Mouse (Mus musculus) spleen, postnatal 0 days (tissue): Measurements from ENCODE around the gene Slc16a13. TPM values are rescaled to one million over a fixed set of nuclear protein-coding genes. Genes with fewer than 3 reads are reported as not detected.

Experiments used
- microRNA counts: library from miRNA; unstranded; fragments of <30 nt; microRNA quantifications from one replicate; lab custom pipeline; 2015
- polyA plus RNA-seq: library from polyadenylated mRNA; unstranded; fragments of >200 nt; fragmentation: Nextera tagmentation; extraction: Ambion mirVana; gene quantifications from 2 replicates; pipeline ENCODE4 v1.2.1, GENCODE M21; 2015

The Slc16a13 gene
- 3.0 and 3.3 TPM in 2 replicates for polyA plus RNA-seq

DNA sequence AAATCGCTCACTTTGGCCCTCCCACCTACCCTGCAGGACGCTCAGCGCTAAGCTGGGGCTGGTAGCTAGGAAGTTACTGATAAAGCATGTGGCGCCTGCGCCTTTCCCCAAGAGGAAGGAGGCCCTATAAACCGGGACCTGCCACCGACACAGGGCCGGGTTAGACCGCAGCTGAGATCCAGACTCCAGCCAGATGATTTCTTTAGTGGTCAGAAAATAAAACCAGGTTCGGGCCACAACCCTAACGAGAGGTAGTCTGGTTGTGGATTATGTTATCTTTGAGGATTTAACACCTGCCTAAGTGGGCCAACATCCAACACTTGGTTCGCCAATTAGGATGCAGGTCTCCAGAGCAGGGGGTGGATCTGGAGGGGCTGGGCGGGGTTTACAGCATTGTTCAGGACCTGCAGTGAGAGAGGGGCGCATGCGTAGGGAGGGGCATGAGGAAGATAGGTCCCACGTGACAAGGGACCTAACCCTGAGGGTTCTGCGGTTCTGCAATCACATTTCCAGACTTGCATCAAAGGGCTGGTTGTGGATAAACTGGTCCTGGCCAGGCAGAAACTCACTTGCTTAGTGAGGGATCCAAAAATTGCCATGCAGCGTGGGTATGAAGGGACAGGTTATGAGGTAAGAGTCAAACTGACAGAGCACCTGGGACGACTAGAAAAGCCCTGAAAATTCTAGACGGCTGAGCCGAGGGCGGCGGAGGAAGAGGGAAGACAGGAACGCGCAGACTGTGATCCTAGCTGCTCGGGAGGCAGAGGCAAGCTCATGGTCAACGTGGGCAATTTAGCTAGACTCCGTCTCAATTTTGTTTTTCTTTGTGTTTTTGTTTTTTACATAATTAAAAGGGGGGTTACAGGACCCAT lies at the start of gene Slc16a13:
Slc16a13 (minus strand) TSS at position 334 of the 872 bp plus-strand sequence.

DNA sequence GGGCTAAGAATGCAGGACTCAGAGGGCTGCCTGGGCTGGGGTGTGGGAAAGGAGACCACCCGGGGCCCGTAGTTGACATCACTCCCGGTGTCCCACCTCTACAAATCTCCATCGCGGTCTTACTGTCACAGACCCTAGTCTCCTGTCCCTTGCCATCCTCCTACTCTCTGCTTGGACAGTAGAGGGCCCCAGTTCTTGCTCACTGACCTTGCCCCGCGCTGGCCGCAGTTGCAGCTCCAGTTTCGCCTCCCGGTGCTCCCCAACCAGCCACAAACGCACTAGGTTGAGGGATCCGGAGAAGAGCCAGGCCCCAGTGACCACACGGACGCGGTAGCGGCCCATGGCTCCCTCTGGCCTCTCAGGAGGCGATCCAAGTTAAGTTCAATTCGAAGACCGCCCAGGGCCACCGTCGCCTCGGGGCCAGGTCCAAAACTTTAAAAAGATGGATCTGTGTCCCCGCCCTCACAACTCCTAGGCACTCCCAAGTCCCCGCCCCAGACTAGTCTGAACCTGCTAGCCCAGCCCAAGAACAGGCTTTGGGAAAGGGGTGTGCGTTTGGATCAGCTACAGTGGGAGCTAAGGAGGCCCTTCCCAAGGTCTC lies 34.2 kb upstream of the Slc16a13 start, which contains the start of gene Alox12:
Alox12 (minus strand) TSS at position 423 of the 601 bp plus-strand sequence.

DNA sequence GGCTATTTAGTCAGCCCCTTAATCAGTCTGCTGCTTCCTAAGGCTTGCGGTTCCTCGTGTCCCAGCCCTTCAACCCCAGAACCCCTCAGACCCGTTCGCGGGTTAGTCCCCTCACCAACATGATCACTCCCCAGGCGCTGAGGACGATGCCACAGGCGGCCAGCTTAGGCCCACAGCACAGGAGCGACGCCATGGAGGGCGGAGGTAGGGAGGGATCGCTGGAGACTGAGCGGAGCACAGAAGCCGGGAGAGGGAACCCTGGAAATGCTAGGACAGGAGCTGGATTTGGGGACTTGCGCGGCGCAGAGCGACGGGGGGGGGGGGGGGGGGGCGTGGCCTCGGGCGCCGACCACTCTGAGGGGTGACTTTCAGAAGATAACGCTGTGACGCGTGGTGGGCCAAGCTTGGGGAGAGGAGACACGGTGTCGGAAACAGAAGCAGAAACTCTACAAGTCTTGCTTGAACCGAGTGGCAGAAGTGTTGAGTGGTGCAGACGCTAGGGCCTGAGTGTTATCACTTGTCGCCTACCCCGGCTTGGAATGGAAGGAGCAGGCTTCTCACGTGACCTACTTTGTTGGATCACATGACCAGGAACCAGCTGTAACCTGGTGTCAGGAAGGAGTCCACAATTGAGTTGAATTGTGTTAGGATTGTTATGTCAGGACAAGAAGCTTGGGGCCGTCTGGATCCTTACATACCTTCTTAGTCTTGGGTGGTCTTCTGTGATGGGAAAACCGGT lies 18.8 kb upstream of the Slc16a13 start, which contains the start of the genes Gm21988 and Rnasek:
Gm21988 (minus strand) TSS at position 290 of the 739 bp plus-strand sequence.
Rnasek (minus strand) TSS at position 302 of the 739 bp plus-strand sequence.

DNA sequence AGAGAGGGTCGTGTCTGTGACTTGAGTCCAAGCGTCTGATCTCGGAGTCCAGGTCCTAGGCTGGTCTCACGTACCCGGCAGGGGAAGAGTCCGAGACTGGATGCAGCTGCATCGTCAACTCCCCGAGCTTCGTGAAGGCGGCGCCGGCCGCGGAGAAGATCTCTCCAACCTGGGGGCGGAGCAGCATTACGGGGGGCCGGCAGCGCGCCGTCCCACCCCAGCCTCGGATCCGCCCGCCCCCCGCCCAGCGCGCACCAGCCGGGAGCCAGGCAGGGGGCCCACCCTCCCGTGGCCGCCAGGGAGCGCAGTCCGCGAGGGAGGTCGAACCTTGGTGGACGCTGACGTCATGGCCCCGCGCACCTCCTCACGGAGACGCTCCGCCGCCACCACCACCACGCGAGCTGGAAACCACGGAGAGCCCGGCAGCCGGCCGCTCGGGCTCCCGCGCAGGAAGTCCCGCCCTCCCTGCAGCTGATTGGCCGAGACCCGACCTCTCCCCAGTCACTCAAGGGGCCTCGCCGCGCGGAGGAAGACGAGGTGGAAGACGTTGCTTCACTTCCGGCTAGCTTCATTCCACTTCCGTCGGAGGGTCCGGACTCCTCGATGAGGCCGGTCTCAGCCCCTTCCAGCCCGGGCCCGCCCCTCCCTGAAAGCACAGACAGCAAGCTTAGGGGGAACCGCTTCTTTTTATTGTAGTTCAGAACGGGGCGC lies 16.7 kb upstream of the Slc16a13 start, which contains the start of gene 0610010K14Rik:
0610010K14Rik (minus strand) TSS at position 458 of the 711 bp plus-strand sequence.

DNA sequence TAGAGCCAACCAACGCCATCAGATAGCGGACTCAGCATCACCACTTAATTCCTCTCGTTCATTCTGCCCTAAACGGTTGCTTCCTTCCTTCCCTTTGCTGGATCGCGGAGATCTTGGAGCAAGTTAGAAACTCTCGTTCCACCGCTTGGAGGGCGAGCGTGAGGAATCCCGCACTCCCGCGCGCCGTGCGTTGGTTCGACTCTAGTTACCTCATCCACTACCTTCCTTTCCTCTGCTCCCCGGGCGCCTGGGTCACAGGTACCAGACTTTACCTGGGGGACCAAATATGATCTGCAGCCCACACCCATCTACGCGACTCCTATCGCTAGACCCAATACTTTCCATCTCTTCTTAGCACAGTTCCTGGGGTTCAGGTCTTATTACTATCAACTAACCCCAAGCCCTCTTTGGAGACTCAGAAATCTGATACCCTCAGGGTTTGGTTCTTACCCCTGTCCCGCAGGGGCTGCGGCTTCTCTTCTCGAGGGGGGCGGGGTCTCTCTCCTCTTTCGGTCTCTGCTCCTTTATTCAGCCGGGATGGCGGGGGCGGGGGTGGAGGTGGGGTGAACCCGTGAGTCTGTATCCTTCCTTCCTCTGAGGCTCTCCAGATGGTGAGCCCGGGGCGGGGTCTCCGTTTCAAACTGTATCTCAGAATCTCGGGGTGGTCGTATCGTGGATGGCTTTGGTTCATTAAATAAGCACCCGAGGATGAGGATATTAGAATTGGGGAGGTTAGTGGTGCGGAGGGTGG lies 8.6 kb upstream of the Slc16a13 start, which contains the start of gene Bcl6b:
Bcl6b (minus strand) TSS at position 539 of the 751 bp plus-strand sequence.

DNA sequence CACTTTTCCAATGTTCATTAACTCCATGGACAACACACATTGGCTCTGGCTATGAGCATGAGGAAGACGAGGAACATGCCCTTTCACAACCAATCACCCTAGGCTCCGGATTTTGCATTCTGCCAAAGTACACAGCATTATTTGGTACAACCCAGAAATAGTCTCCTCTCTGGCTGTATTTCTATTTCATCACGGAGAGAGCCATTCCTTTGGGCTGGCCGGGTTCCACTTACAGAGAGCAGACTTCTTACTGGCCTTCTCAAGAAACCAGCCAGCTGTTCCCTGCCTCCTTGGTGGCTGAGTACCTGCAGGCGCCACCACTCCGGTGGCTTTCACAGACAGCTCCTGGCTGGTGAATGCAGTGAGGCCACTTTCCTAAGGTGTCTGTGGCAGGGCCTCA lies 8.4 kb downstream of the Slc16a13 start, which contains the start of gene Slc16a11:
Slc16a11 (plus strand) TSS at position 330 of the 400 bp plus-strand sequence.

MicroRNAs within 50 kb of the gene (microRNA counts, 519-probe panel; counts per million panel counts)
- microRNA mmu-miR-195 (lab: Ali Mortazavi, UCI): 88.3 counts per million
- 88.3 counts per million for microRNA mmu-miR-497 (lab: Ali Mortazavi, UCI)

Other genes starting within 250 kb of the Slc16a13 start
- 20.7 and 22.4 TPM in 2 replicates for gene Ctdnep1, start 239.9 kb downstream of the Slc16a13 start, polyA plus RNA-seq
- 69.4 and 73.0 TPM in 2 replicates for gene Elp5, start 238.5 kb downstream of the Slc16a13 start, polyA plus RNA-seq
- gene Gabarap, start 229.9 kb downstream of the Slc16a13 start, polyA plus RNA-seq: 318 and 353 TPM in 2 replicates
- gene Phf23, start 225.3 kb downstream of the Slc16a13 start, polyA plus RNA-seq: 26.6 and 35.9 TPM in 2 replicates
- 6.9 and 10.2 TPM in 2 replicates for gene Dvl2, start 220.5 kb downstream of the Slc16a13 start, polyA plus RNA-seq
- 58.3 and 59.1 TPM in 2 replicates for gene Acadvl, start 205.7 kb downstream of the Slc16a13 start, polyA plus RNA-seq
- gene Dlg4, start 204.1 kb downstream of the Slc16a13 start, polyA plus RNA-seq: 1.5 and 3.1 TPM in 2 replicates
- gene Asgr1, start 167.0 kb downstream of the Slc16a13 start, polyA plus RNA-seq: 0.10 and 0.16 TPM in 2 replicates
- gene Asgr2, start 128.4 kb downstream of the Slc16a13 start, polyA plus RNA-seq: 0.12 TPM in 1 of 2 replicates, not detected in the other
- 2.3 and 3.5 TPM in 2 replicates for gene Mgl2, start 90.7 kb downstream of the Slc16a13 start, polyA plus RNA-seq
- 2.9 and 5.5 TPM in 2 replicates for gene Clec10a, start 64.9 kb downstream of the Slc16a13 start, polyA plus RNA-seq
- gene Slc16a11, start 8.3 kb downstream of the Slc16a13 start, polyA plus RNA-seq: 0.28 and 0.64 TPM in 2 replicates
- gene Bcl6b, start 8.7 kb upstream of the Slc16a13 start, polyA plus RNA-seq: 5.9 and 8.2 TPM in 2 replicates
- 107 and 113 TPM in 2 replicates for gene 0610010K14Rik, start 16.9 kb upstream of the Slc16a13 start, polyA plus RNA-seq
- 6.9 and 7.8 TPM in 2 replicates for gene Gm21988, start 18.8 kb upstream of the Slc16a13 start, polyA plus RNA-seq
- gene Rnasek, start 18.8 kb upstream of the Slc16a13 start, polyA plus RNA-seq: 211 and 216 TPM in 2 replicates
- 10.6 and 11.9 TPM in 2 replicates for gene Alox12, start 34.3 kb upstream of the Slc16a13 start, polyA plus RNA-seq
- 0.15 and 0.30 TPM in 2 replicates for gene Alox12e, start 101.6 kb upstream of the Slc16a13 start, polyA plus RNA-seq
- gene Alox15, start 131.0 kb upstream of the Slc16a13 start, polyA plus RNA-seq: 0.78 and 1.0 TPM in 2 replicates
- 14.0 and 14.6 TPM in 2 replicates for gene Pelp1, start 189.0 kb upstream of the Slc16a13 start, polyA plus RNA-seq
- 26.4 and 33.6 TPM in 2 replicates for gene Arrb2, start 211.6 kb upstream of the Slc16a13 start, polyA plus RNA-seq
- gene Med11, start 230.9 kb upstream of the Slc16a13 start, polyA plus RNA-seq: 20.4 and 26.3 TPM in 2 replicates
- gene Zmynd15, start 238.4 kb upstream of the Slc16a13 start, polyA plus RNA-seq: 0.26 and 0.38 TPM in 2 replicates
- gene Cxcl16, start 238.9 kb upstream of the Slc16a13 start, polyA plus RNA-seq: 3.3 and 3.7 TPM in 2 replicates